Mouse (Mus musculus): ENCODE results near the gene U2af2. TPM values are rescaled to one million over a fixed set of nuclear protein-coding genes. Genes with fewer than 3 reads are reported as not detected.

Gene U2af2
- total and polyA plus RNA-seq, 2 experiments from 2014 or later, result 78.2 to 157 TPM

GRCm38 (mm10) chr7:5053456-5054179 is 8.3 kb upstream of the U2af2 start:
- peak; percentile 56 for DNase-seq (ENCODE audit: low spot score)

GRCm38 (mm10) chr7:5056651-5057263 is 5.2 kb upstream of the U2af2 start:
- Histone ChIP-seq H3K36me3 (ENCODE audit: insufficient read depth, low read length) (no peaks in the 10 kb centered on the region), H3K9ac (replicated peaks; ENCODE audit: low read length, poor library complexity, severe bottlenecking) (peak overlapping the region; percentile 76), H3K4me1 (ENCODE audit: insufficient read depth, low read length) (peaks cover 29% of the 10 kb centered on the region; the same call in 1 of the 2 replicates), H3K4me2 (ENCODE audit: low read depth, low read length, poor library complexity, severe bottlenecking) (peak overlapping the region; percentile 84), H3K27ac (ENCODE audit: low read depth, low read length) (peak overlapping the region; percentile 76), H3K4me3 (ENCODE audit: low read depth, low read length) (peak overlapping the region; percentile 45), H3K27me3 (ENCODE audit: insufficient read depth, low read length) (peaks cover 7% of the 10 kb centered on the region; the same call in 1 of the 2 replicates), H3K9me3 (ENCODE audit: low read length) (no peaks in the 10 kb centered on the region)
- ATAC-seq (ENCODE audit: low FRiP score), result peak; percentile 32
- WGBS, result 1% methylated on average over 52 of the region's 55 CpGs
- peak; percentile 62 for DNase-seq (ENCODE audit: low spot score)
- no peak for TF ChIP-seq CTCF (IDR thresholded peaks at IDR 0.05)

More at GRCm38 (mm10) chr7:5053456-5054179, 8.3 kb upstream of the U2af2 start:
- Histone ChIP-seq H3K4me2 (ENCODE audit: low read depth, low read length, poor library complexity, severe bottlenecking) (peak overlapping the region; percentile 67), H3K27me3 (ENCODE audit: insufficient read depth, low read length) (peaks cover 7% of the 10 kb centered on the region; the same call in 1 of the 2 replicates), H3K9ac (replicated peaks; ENCODE audit: low read length, poor library complexity, severe bottlenecking) (peak overlapping the region; percentile 66), H3K27ac (ENCODE audit: low read depth, low read length) (peak overlapping the region; percentile 65; the same call in 1 of the 2 replicates), H3K4me3 (ENCODE audit: low read depth, low read length) (peak overlapping the region; percentile 78), H3K9me3 (ENCODE audit: low read length) (no peaks in the 10 kb centered on the region), H3K4me1 (ENCODE audit: insufficient read depth, low read length) (peaks cover 22% of the 10 kb centered on the region; the same call in 1 of the 2 replicates), H3K36me3 (ENCODE audit: insufficient read depth, low read length) (no peaks in the 10 kb centered on the region)
- TF ChIP-seq CTCF (IDR thresholded peaks at IDR 0.05), result no peak
- ATAC-seq (ENCODE audit: low FRiP score), result no peak
- WGBS, result 11% methylated on average over 32 of the region's 32 CpGs

- Histone ChIP-seq H3K4me3 (ENCODE audit: low read depth, low read length) (peak overlapping the region; percentile 45), H3K27me3 (ENCODE audit: insufficient read depth, low read length) (peaks cover 7% of the 10 kb centered on the region; the same call in 1 of the 2 replicates), H3K36me3 (ENCODE audit: insufficient read depth, low read length) (no peaks in the 10 kb centered on the region), H3K9ac (replicated peaks; ENCODE audit: low read length, poor library complexity, severe bottlenecking) (peak overlapping the region; percentile 76), H3K9me3 (ENCODE audit: low read length) (no peaks in the 10 kb centered on the region), H3K27ac (ENCODE audit: low read depth, low read length) (peak overlapping the region; percentile 76), H3K4me2 (ENCODE audit: low read depth, low read length, poor library complexity, severe bottlenecking) (peak overlapping the region; percentile 84), H3K4me1 (ENCODE audit: insufficient read depth, low read length) (peaks cover 28% of the 10 kb centered on the region; the same call in 1 of the 2 replicates)
- TF ChIP-seq CTCF (IDR thresholded peaks at IDR 0.05), result no peak
- ATAC-seq (ENCODE audit: low FRiP score) (no peak), DNase-seq (ENCODE audit: low spot score) (no peak)
- WGBS, result 25% methylated on average over 8 of the region's 8 CpGs
Observed at GRCm38 (mm10) chr7:5057381-5057780, 4.6 kb upstream of the U2af2 start.

- H3K27ac ChIP-seq (ENCODE audit: low read depth, low read length), result no peak overlapping the region; the same call in 1 of the 2 replicates
- no peak for ATAC-seq (ENCODE audit: low FRiP score)
- peaks cover 25% of the 10 kb centered on the region; the same call in 1 of the 2 replicates for H3K4me1 ChIP-seq (ENCODE audit: insufficient read depth, low read length)
- peak overlapping the region; percentile 76 for H3K9ac ChIP-seq (replicated peaks; ENCODE audit: low read length, poor library complexity, severe bottlenecking)
- H3K4me3 ChIP-seq (ENCODE audit: low read depth, low read length), result peak overlapping the region; percentile 45
- peak overlapping the region; percentile 84 for H3K4me2 ChIP-seq (ENCODE audit: low read depth, low read length, poor library complexity, severe bottlenecking)
- H3K36me3 ChIP-seq (ENCODE audit: insufficient read depth, low read length), result no peaks in the 10 kb centered on the region
- no peaks in the 10 kb centered on the region for H3K9me3 ChIP-seq (ENCODE audit: low read length)
- H3K27me3 ChIP-seq (ENCODE audit: insufficient read depth, low read length), result peaks cover 7% of the 10 kb centered on the region; the same call in 1 of the 2 replicates
- no peak for DNase-seq (ENCODE audit: low spot score)
- WGBS, result 31% methylated on average over 11 of the region's 11 CpGs
- peak; percentile 48 for TF ChIP-seq CTCF (IDR thresholded peaks at IDR 0.05)
Observed at GRCm38 (mm10) chr7:5057804-5058203, 4.1 kb upstream of the U2af2 start.

GRCm38 (mm10) chr7:5058631-5059030 is 3.3 kb upstream of the U2af2 start:
- H3K9ac ChIP-seq (replicated peaks; ENCODE audit: low read length, poor library complexity, severe bottlenecking), result no peak overlapping the region
- no peak for TF ChIP-seq CTCF (IDR thresholded peaks at IDR 0.05)
- no peak overlapping the region for H3K27ac ChIP-seq (ENCODE audit: low read depth, low read length)
- H3K4me2 ChIP-seq (ENCODE audit: low read depth, low read length, poor library complexity, severe bottlenecking), result no peak overlapping the region
- no peak for ATAC-seq (ENCODE audit: low FRiP score)
- no peaks in the 10 kb centered on the region for H3K9me3 ChIP-seq (ENCODE audit: low read length)
- no peak overlapping the region for H3K4me3 ChIP-seq (ENCODE audit: low read depth, low read length)
- peaks cover 7% of the 10 kb centered on the region; the same call in 1 of the 2 replicates for H3K27me3 ChIP-seq (ENCODE audit: insufficient read depth, low read length)
- no peak for DNase-seq (ENCODE audit: low spot score)
- no peaks in the 10 kb centered on the region for H3K36me3 ChIP-seq (ENCODE audit: insufficient read depth, low read length)
- WGBS, result 90% methylated on average over 1 of the region's 1 CpGs
- H3K4me1 ChIP-seq (ENCODE audit: insufficient read depth, low read length), result peaks cover 19% of the 10 kb centered on the region; the same call in 1 of the 2 replicates
